ENCODE assay signal across 18 mouse cellular contexts in genomic region chr5:9427165-9427564, GRCm38 (mm10).
A peak's percentile ranks its signal among the peaks of the same experiment; 100 is the strongest.
DNase-seq lines count a peak whose midpoint lies in the region; ATAC-seq and TF ChIP-seq lines count a peak whose summit lies in the region.
"Had no signal": no experiment of that assay in that cellular context is flagged by ENCODE, and none has a peak within 500 bp of the region (broad histone marks: within the 10 kb centered on the region; RNA-seq: fewer than 3 reads in every experiment).

No protein-coding gene starts in this region.

- TF ChIP-seq CTCF in hindbrain, postnatal 0 days (IDR thresholded peaks at IDR 0.05; ENCODE audit: low read depth), result no peak

- H3K9ac ChIP-seq in hindbrain, embryonic 11.5 days (ENCODE audit: low read depth, low read length), result no peak overlapping the region
- no peak overlapping the region for H3K9ac ChIP-seq in hindbrain, embryonic 12.5 days
- H3K9ac ChIP-seq in hindbrain, postnatal 0 days (replicated peaks; ENCODE audit: low read length), result no peak overlapping the region
- H3K9ac ChIP-seq in midbrain, embryonic 16.5 days (ENCODE audit: low read depth, low read length), result no peak overlapping the region
- H3K9ac ChIP-seq: liver, embryonic 15.5 days; lung, embryonic 15.5 days had no signal

- H3K36me3 ChIP-seq in hindbrain, embryonic 11.5 days (ENCODE audit: control insufficient read depth, insufficient read depth, low read length), result no peaks in the 10 kb centered on the region
- no peaks in the 10 kb centered on the region for H3K36me3 ChIP-seq in hindbrain, embryonic 10.5 days
- no peaks in the 10 kb centered on the region for H3K36me3 ChIP-seq in hindbrain, embryonic 12.5 days
- H3K36me3 ChIP-seq in hindbrain, postnatal 0 days (ENCODE audit: insufficient read depth, low read length), result no peaks in the 10 kb centered on the region
- H3K36me3 ChIP-seq in midbrain, embryonic 16.5 days (ENCODE audit: control insufficient read depth, insufficient read depth, low read length), result peaks cover 2% of the 10 kb centered on the region; the same call in 1 of the 2 replicates
- H3K36me3 ChIP-seq: G1E; limb, embryonic 10.5 days; liver, embryonic 15.5 days; lung, embryonic 15.5 days had no signal

- 74% methylated on average over 2 of the region's 2 CpGs for WGBS in hindbrain, embryonic 11.5 days
- WGBS in hindbrain, embryonic 10.5 days, result 71% methylated on average over 2 of the region's 2 CpGs
- 76% methylated on average over 2 of the region's 2 CpGs for WGBS in hindbrain, embryonic 12.5 days
- WGBS in hindbrain, postnatal 0 days, result 74% methylated on average over 2 of the region's 2 CpGs
- WGBS in midbrain, embryonic 16.5 days, result 75% methylated on average over 2 of the region's 2 CpGs

- no peak for DNase-seq in hindbrain, embryonic 11.5 days (ENCODE audit: low spot score)
- DNase-seq in hindbrain, embryonic 10.5 days (ENCODE audit: low spot score), result no peak
- no peak for DNase-seq in hindbrain, postnatal 0 days (ENCODE audit: low spot score)
- DNase-seq in lung, postnatal 14 days, result no peak
- DNase-seq in frontal cortex, postnatal 10 days (ENCODE audit: low spot score in 2 of 2), result no peak
- DNase-seq in kidney, postnatal 4 days, result no peak
- DNase-seq: gastrocnemius, postnatal 36 days; liver; spleen, adult 18-20 months; thymus, postnatal 25 days had no signal

- no peaks in the 10 kb centered on the region for H3K9me3 ChIP-seq in hindbrain, embryonic 11.5 days (ENCODE audit: control insufficient read depth, low read length)
- no peaks in the 10 kb centered on the region for H3K9me3 ChIP-seq in hindbrain, embryonic 10.5 days
- no peaks in the 10 kb centered on the region for H3K9me3 ChIP-seq in hindbrain, embryonic 12.5 days (replicated peaks)
- H3K9me3 ChIP-seq in hindbrain, postnatal 0 days (ENCODE audit: low read length), result no peaks in the 10 kb centered on the region
- H3K9me3 ChIP-seq in midbrain, embryonic 16.5 days (replicated peaks; ENCODE audit: control insufficient read depth, low read length, poor library complexity, severe bottlenecking), result no peaks in the 10 kb centered on the region
- H3K9me3 ChIP-seq: G1E; limb, embryonic 10.5 days; liver, embryonic 15.5 days; lung, embryonic 15.5 days had no signal

- no peak overlapping the region for H3K27ac ChIP-seq in hindbrain, embryonic 11.5 days (ENCODE audit: low read depth, low read length)
- no peak overlapping the region for H3K27ac ChIP-seq in hindbrain, embryonic 10.5 days
- H3K27ac ChIP-seq in hindbrain, embryonic 12.5 days, result no peak overlapping the region
- H3K27ac ChIP-seq in hindbrain, postnatal 0 days, result no peak overlapping the region
- no peak overlapping the region for H3K27ac ChIP-seq in midbrain, embryonic 16.5 days (ENCODE audit: low read length)
- H3K27ac ChIP-seq: layer of hippocampus, adult 2 months; limb, embryonic 10.5 days; liver, embryonic 15.5 days; lung, embryonic 15.5 days had no signal

- H3K27me3 ChIP-seq in hindbrain, embryonic 11.5 days (ENCODE audit: control insufficient read depth, insufficient read depth, low read length), result no peaks in the 10 kb centered on the region
- H3K27me3 ChIP-seq in hindbrain, embryonic 10.5 days (ENCODE audit: insufficient read depth, poor library complexity, severe bottlenecking), result no peaks in the 10 kb centered on the region
- H3K27me3 ChIP-seq in hindbrain, embryonic 12.5 days, result no peaks in the 10 kb centered on the region
- H3K27me3 ChIP-seq in hindbrain, postnatal 0 days (ENCODE audit: insufficient read depth, low read length), result no peaks in the 10 kb centered on the region
- no peaks in the 10 kb centered on the region for H3K27me3 ChIP-seq in midbrain, embryonic 16.5 days (ENCODE audit: control insufficient read depth, insufficient read depth, low read depth, low read length)
- H3K27me3 ChIP-seq: CH12.LX; liver, embryonic 15.5 days; lung, embryonic 15.5 days had no signal

- H3K4me1 ChIP-seq in hindbrain, embryonic 11.5 days (replicated peaks; ENCODE audit: control insufficient read depth, insufficient read depth, low read length), result no peaks in the 10 kb centered on the region
- H3K4me1 ChIP-seq in hindbrain, embryonic 10.5 days (replicated peaks), result 0 out of 2 replicates have a peak, but pooled peaks cover 3% of the 10 kb centered on the region
- 0 out of 2 replicates have a peak, but pooled peaks cover 2% of the 10 kb centered on the region for H3K4me1 ChIP-seq in hindbrain, embryonic 12.5 days
- no peaks in the 10 kb centered on the region for H3K4me1 ChIP-seq in hindbrain, postnatal 0 days (ENCODE audit: insufficient read depth, low read length)
- H3K4me1 ChIP-seq in midbrain, embryonic 16.5 days (ENCODE audit: control insufficient read depth, insufficient read depth, low read length), result no peaks in the 10 kb centered on the region
- H3K4me1 ChIP-seq: liver, embryonic 15.5 days; lung, embryonic 15.5 days had no signal

- H3K4me3 ChIP-seq in hindbrain, embryonic 11.5 days (ENCODE audit: low read depth, low read length), result no peak overlapping the region
- no peak overlapping the region for H3K4me3 ChIP-seq in hindbrain, embryonic 10.5 days
- no peak overlapping the region for H3K4me3 ChIP-seq in hindbrain, embryonic 12.5 days
- no peak overlapping the region for H3K4me3 ChIP-seq in hindbrain, postnatal 0 days (ENCODE audit: low read length)
- no peak overlapping the region for H3K4me3 ChIP-seq in midbrain, embryonic 16.5 days (ENCODE audit: low read depth, low read length)
- H3K4me3 ChIP-seq: layer of hippocampus, adult 2 months; limb, embryonic 10.5 days; liver, embryonic 15.5 days; lung, embryonic 15.5 days had no signal

- no peak overlapping the region for H3K4me2 ChIP-seq in hindbrain, embryonic 11.5 days (replicated peaks; ENCODE audit: low read depth, low read length)
- H3K4me2 ChIP-seq in hindbrain, embryonic 12.5 days (replicated peaks), result no peak overlapping the region
- H3K4me2 ChIP-seq in hindbrain, postnatal 0 days (ENCODE audit: low read depth, low read length), result no peak overlapping the region
- no peak overlapping the region for H3K4me2 ChIP-seq in midbrain, embryonic 16.5 days (ENCODE audit: low read length)
- H3K4me2 ChIP-seq: liver, embryonic 15.5 days; lung, embryonic 15.5 days had no signal

- ATAC-seq in hindbrain, embryonic 11.5 days (ENCODE audit: low FRiP score), result peak; percentile 4; the same call in 1 of the 2 replicates
- ATAC-seq in hindbrain, embryonic 12.5 days (ENCODE audit: low FRiP score), result peak; percentile 61
- ATAC-seq in hindbrain, postnatal 0 days, result 0 out of 2 replicates have a peak, but pooled peaks have one; percentile 35
- peak; percentile 54 for ATAC-seq in midbrain, embryonic 16.5 days

Comparison
In these comparisons a context has a peak if more than half of its experiments do, and no peak if none do; other contexts are left out.
1. ATAC-seq: peak in every context shown above with its lines; median percentile 61 in hindbrain, embryonic 12.5 days; 54 in midbrain, embryonic 16.5 days; 35 in hindbrain, postnatal 0 days; 4 in hindbrain, embryonic 11.5 days.